Mouse (Mus musculus): ENCODE measurements at regions not wholly inside any gene's neighbourhood (a gene's known extent, or its start where the extent isn't known, plus 50 kb on each side); places are given as distances from the start of the nearest gene placed in this dataset.

DNA sequence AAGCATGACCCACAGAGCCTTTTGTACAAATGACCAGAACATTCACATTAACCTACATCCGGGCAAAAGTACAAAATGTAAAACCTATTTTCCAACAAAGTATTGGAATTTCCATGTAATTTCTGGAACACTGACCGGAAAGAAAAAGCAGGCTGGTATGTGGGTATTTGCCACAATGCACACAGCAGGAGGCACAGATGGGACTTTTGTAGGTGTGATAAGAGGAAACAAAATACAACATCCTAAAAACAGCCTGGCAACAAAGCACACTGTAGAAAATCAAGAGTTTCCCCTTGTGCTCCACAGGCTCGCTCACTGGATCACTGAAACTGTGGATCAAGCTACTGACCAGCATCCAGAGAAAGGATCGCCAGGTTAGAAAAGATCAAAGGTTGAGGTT, 94.4 kb downstream of the Sptssa start:
- no peak for DNase-seq
- WGBS, result 92% methylated on average over 4 of the region's 4 CpGs
- no peak overlapping the region for H3K9ac ChIP-seq (ENCODE audit: low read depth, low read length)
- no peaks in the 10 kb centered on the region for H3K79me2 ChIP-seq (replicated peaks; ENCODE audit: control insufficient read depth, insufficient read depth, low read length)
- no peak overlapping the region for H3K27ac ChIP-seq
- no peaks in the 10 kb centered on the region for H3K36me3 ChIP-seq (ENCODE audit: control insufficient read depth, insufficient read depth, low read length)
- intact Hi-C loops (cut with DNase I), result no loop called here
- peaks cover 1% of the 10 kb centered on the region; the same call in 1 of the 2 replicates for H3K4me1 ChIP-seq (ENCODE audit: control insufficient read depth, insufficient read depth, low read length)
- no peak for TF ChIP-seq CTCF (IDR thresholded peaks at IDR 0.05)
- TF ChIP-seq POLR2A (IDR thresholded peaks at IDR 0.05; ENCODE audit: insufficient read depth, low read depth, low read length), result no peak
- TF ChIP-seq EP300 (IDR thresholded peaks at IDR 0.05; ENCODE audit: insufficient read depth, low read depth, low read length), result no peak
- no peak overlapping the region for H3K4me3 ChIP-seq
- H3K27me3 ChIP-seq (ENCODE audit: control insufficient read depth, insufficient read depth, low read length), result no peaks in the 10 kb centered on the region

DNA sequence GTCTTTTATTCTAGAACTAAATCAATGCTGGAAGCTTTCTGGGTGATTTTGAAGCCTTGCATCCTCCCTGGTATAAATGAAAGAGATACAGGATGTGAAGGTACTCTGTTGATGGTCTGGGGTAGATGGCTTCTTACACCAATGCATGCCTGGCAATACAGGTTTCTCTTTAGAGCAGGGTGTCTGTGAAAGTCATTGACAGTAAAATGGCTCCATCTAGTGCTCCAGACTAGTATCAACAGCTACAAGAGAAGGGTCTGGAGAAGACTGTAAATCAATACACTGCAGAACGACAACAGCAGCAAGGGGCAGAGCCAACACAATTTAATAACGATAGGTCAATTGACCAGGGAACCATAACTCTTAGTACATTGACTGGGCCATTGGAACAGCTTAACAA, 98.3 kb downstream of the Sptssa start:
- H3K79me2 ChIP-seq (replicated peaks; ENCODE audit: control insufficient read depth, insufficient read depth, low read length), result no peaks in the 10 kb centered on the region
- H3K9ac ChIP-seq (ENCODE audit: low read depth, low read length), result no peak overlapping the region
- no peaks in the 10 kb centered on the region for H3K4me1 ChIP-seq (ENCODE audit: control insufficient read depth, insufficient read depth, low read length)
- intact Hi-C loops (cut with DNase I), result loop anchor here (5.0 kb wide), 1 partner anchor 1641 kb away; no protein-coding TSS in a partner anchor
- WGBS, result 45% methylated on average over 2 of the region's 2 CpGs
- H3K27ac ChIP-seq, result no peak overlapping the region
- H3K4me3 ChIP-seq, result no peak overlapping the region
- TF ChIP-seq CTCF (IDR thresholded peaks at IDR 0.05) (peak; percentile 74), POLR2A (IDR thresholded peaks at IDR 0.05; ENCODE audit: insufficient read depth, low read depth, low read length) (no peak)
- no peaks in the 10 kb centered on the region for H3K27me3 ChIP-seq (ENCODE audit: control insufficient read depth, insufficient read depth, low read length)
- H3K36me3 ChIP-seq (ENCODE audit: control insufficient read depth, insufficient read depth, low read length), result no peaks in the 10 kb centered on the region
- DNase-seq, result no peak

DNA sequence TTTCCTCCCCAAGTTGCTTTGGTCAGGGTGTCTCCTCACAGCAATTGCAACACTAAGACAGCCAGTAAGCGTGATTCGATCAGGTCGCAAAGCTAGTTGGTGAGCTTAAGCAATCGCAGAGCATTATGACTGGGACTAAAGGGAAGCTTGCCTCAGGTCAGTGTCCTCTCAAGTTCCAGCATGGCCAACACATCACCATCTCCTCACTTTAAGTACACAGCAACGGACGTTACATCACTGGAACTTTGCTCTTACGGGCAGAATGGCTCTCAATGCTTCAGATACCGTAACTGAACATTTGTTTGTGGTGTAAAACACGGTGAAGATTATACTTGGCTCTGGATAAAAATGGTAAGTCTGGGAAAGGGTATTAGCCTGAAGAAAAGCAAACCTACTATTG, 106.7 kb downstream of the Sptssa start:
- Histone ChIP-seq H3K36me3 (ENCODE audit: control insufficient read depth, insufficient read depth, low read length) (no peaks in the 10 kb centered on the region), H3K27ac (no peak overlapping the region), H3K9ac (ENCODE audit: low read depth, low read length) (no peak overlapping the region), H3K79me2 (replicated peaks; ENCODE audit: control insufficient read depth, insufficient read depth, low read length) (no peaks in the 10 kb centered on the region), H3K4me3 (no peak overlapping the region), H3K27me3 (ENCODE audit: control insufficient read depth, insufficient read depth, low read length) (no peaks in the 10 kb centered on the region), H3K4me1 (ENCODE audit: control insufficient read depth, insufficient read depth, low read length) (no peaks in the 10 kb centered on the region)
- WGBS, result 89% methylated on average over 9 of the region's 9 CpGs
- intact Hi-C loops (cut with DNase I), result loop anchor here (5.0 kb wide), 3 partner anchors 62 to 347 kb away; partner anchors contain the start of gene Egln3
- DNase-seq, result no peak
- TF ChIP-seq CTCF (IDR thresholded peaks at IDR 0.05), result no peak
- no peak for TF ChIP-seq EP300 (IDR thresholded peaks at IDR 0.05; ENCODE audit: insufficient read depth, low read depth, low read length)
- TF ChIP-seq POLR2A (IDR thresholded peaks at IDR 0.05; ENCODE audit: insufficient read depth, low read depth, low read length), result no peak

DNA sequence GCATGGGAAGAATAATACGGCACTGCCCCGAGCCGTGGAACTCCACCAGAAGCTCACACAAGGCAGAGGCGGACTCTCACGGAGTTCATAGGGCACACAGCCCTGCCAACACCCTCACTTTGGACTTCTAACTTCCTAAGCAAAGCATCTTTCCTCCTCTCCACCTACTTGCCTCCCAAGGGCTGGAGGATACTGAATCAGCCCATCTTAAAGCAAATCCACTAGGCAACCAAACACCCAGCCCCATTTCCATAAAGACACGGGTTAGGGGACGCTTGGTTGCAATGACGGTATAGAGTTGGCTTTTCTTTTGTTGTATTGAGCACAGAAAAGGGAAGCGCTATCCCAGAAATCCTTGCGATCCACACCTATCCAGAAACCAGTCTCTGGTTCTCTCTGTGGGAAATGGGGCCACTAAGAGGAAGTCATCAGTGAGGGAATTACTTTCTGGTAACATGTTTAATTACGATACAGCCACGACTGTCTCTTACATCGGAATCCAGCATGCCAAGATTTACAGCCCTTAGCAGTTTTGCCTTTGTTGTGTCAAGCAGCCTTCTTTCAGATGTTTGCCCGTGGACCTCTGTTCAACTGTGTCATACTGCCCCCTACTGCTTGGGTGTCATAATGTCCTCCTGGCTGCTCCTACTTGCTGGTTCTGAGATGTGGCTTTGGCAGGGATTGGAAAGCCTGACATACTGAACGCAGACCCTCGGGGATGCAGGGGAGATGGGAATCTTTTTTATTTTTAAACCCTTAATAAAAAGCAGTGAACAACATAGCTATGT, 110.4 kb downstream of the Sptssa start:
- Histone ChIP-seq H3K4me1 (ENCODE audit: control insufficient read depth, insufficient read depth, low read length) (no peaks in the 10 kb centered on the region), H3K4me3 (no peak overlapping the region), H3K27me3 (ENCODE audit: control insufficient read depth, insufficient read depth, low read length) (no peaks in the 10 kb centered on the region), H3K36me3 (ENCODE audit: control insufficient read depth, insufficient read depth, low read length) (no peaks in the 10 kb centered on the region), H3K79me2 (replicated peaks; ENCODE audit: control insufficient read depth, insufficient read depth, low read length) (no peaks in the 10 kb centered on the region), H3K9ac (ENCODE audit: low read depth, low read length) (no peak overlapping the region), H3K27ac (no peak overlapping the region)
- 35% methylated on average over 16 of the region's 16 CpGs for WGBS
- TF ChIP-seq CTCF (IDR thresholded peaks at IDR 0.05) (peak; percentile 83), POLR2A (IDR thresholded peaks at IDR 0.05; ENCODE audit: insufficient read depth, low read depth, low read length) (no peak), EP300 (IDR thresholded peaks at IDR 0.05; ENCODE audit: insufficient read depth, low read depth, low read length) (peak; percentile 69)
- intact Hi-C loops (cut with DNase I), result loop anchor here (2.0 to 5.0 kb wide), 4 partner anchors 59 to 447 kb away; partner anchors contain the start of gene Egln3
- DNase-seq, result peak; percentile 52 to 61

DNA sequence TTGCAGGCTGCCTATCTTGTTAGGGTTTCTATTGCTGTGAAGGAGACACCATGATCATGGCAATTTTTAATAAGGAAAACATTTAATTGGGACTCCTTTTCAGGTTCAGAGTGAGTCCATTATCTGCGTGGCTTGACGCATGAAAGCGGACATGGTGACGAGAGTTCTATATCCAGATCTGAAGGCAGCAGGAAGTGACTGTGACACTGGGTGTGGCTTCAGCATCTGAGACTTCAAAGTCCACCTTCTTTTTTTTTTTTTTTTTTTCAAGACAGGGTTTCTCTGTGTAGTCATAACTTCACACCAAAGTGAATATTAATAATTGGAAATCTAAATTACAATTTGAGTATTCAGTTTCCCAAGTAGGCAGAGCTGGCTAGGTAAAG, 118.1 kb downstream of the Sptssa start:
- Histone ChIP-seq H3K4me3 (no peak overlapping the region), H3K27ac (no peak overlapping the region), H3K9ac (ENCODE audit: low read depth, low read length) (no peak overlapping the region), H3K79me2 (replicated peaks; ENCODE audit: control insufficient read depth, insufficient read depth, low read length) (no peaks in the 10 kb centered on the region), H3K36me3 (ENCODE audit: control insufficient read depth, insufficient read depth, low read length) (no peaks in the 10 kb centered on the region), H3K27me3 (ENCODE audit: control insufficient read depth, insufficient read depth, low read length) (no peaks in the 10 kb centered on the region), H3K4me1 (ENCODE audit: control insufficient read depth, insufficient read depth, low read length) (no peaks in the 10 kb centered on the region)
- WGBS, result 63% methylated on average over 4 of the region's 4 CpGs
- no peak for DNase-seq
- TF ChIP-seq POLR2A (IDR thresholded peaks at IDR 0.05; ENCODE audit: insufficient read depth, low read depth, low read length) (no peak), CTCF (IDR thresholded peaks at IDR 0.05) (no peak), EP300 (IDR thresholded peaks at IDR 0.05; ENCODE audit: insufficient read depth, low read depth, low read length) (no peak)
- intact Hi-C loops (cut with DNase I), result no loop called here

DNA sequence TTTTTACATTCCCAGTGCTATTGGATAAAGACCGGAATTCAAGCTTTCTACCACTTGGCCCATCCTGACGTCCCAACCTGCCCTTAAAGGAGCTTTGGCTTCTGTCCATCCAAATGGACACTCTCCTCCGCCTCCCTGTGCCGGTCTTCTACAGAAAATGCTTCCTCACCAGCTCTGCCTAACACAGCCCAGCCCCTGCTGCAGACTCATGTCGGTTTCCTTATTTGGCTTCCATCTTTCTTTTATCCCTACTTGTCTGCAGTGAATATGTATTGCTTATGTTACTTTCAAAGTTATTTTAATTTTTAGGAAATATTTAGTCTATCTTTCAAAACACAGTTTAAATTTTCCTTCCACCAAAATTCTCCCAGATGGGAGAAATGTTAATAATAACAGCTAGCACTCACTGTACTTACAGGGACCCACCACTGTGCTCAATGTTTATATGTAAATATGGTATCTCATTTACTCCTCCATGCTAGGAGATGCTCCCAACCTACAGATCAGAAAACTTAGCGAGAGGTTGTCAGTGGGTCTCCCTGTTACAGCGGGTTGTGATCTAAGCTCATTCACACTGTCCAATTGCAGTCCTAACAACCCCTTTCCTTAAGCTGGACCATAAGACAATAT, 118.6 kb downstream of the Sptssa start:
- TF ChIP-seq EP300 (IDR thresholded peaks at IDR 0.05; ENCODE audit: insufficient read depth, low read depth, low read length), result no peak
- no peak for TF ChIP-seq POLR2A (IDR thresholded peaks at IDR 0.05; ENCODE audit: insufficient read depth, low read depth, low read length)
- no peak for TF ChIP-seq CTCF (IDR thresholded peaks at IDR 0.05)
- Histone ChIP-seq H3K4me1 (ENCODE audit: control insufficient read depth, insufficient read depth, low read length) (no peaks in the 10 kb centered on the region), H3K36me3 (ENCODE audit: control insufficient read depth, insufficient read depth, low read length) (no peaks in the 10 kb centered on the region), H3K4me3 (no peak overlapping the region), H3K79me2 (replicated peaks; ENCODE audit: control insufficient read depth, insufficient read depth, low read length) (no peaks in the 10 kb centered on the region), H3K9ac (ENCODE audit: low read depth, low read length) (no peak overlapping the region), H3K27me3 (ENCODE audit: control insufficient read depth, insufficient read depth, low read length) (no peaks in the 10 kb centered on the region), H3K27ac (no peak overlapping the region)
- intact Hi-C loops (cut with DNase I), result no loop called here
- DNase-seq, result no peak
- 80% methylated on average over 7 of the region's 7 CpGs for WGBS
